Mouse (Mus musculus) embryo, embryonic 10 days (tissue): ENCODE measurements around the gene Ptpn18.
"Not testable (repeated sequence)": the region's sequence is repeated elsewhere in the genome, so short reads cannot be mapped to it uniquely, and the experiment has no call there.

Experiments used
- DNase-seq: peaks from one replicate; pipeline ENCODE4 v3.0.0-alpha.2; 2015; ENCODE audit warnings: low spot score

The Ptpn18 gene

GRCm38 (mm10) chr1:34517297-34517696, 57.7 kb downstream of the Ptpn18 start:
- DNase-seq = not testable (repeated sequence)

GRCm38 (mm10) chr1:34517797-34518196, 58.2 kb downstream of the Ptpn18 start:
- DNase-seq = not testable (repeated sequence)

GRCm38 (mm10) chr1:34518259-34518658, 58.7 kb downstream of the Ptpn18 start:
- no peak for DNase-seq

- no peak for DNase-seq
Observed at GRCm38 (mm10) chr1:34522205-34522849, 62.8 kb downstream of the Ptpn18 start.

GRCm38 (mm10) chr1:34522850-34523244, 63.3 kb downstream of the Ptpn18 start:
- no peak for DNase-seq

- DNase-seq = no peak
Observed at GRCm38 (mm10) chr1:34523647-34524046, 64.1 kb downstream of the Ptpn18 start.
